Mouse (Mus musculus) liver, embryonic 11.5 days (tissue): Measurements from ENCODE around the gene Aqr. TPM values are rescaled to one million over a fixed set of nuclear protein-coding genes. Genes with fewer than 3 reads are reported as not detected.

Experiments
- ATAC-seq: fragments of 200-750 bp; cut with Nextera tagmentation; replicated peaks from 2 replicates; pipeline ENCODE4 v1.8.0; 2017; ENCODE audit warnings: moderate number of reproducible peaks, mild to moderate bottlenecking, moderate TSS enrichment, moderate library complexity; ENCODE audit not compliant: low FRiP score
- DNase-seq: peaks from one replicate; pipeline ENCODE4 v3.0.0-alpha.2; 2017; ENCODE audit warnings: low spot score
- H3K27ac ChIP-seq: fragments of 300-500 bp; sonication (generic); 2 replicates; pipeline ENCODE4 v1.5.1; 2014; ENCODE audit warnings: mild to moderate bottlenecking, low read depth, low read length, control low read depth
- H3K27me3 ChIP-seq: fragments of 300-500 bp; sonication (generic); replicated peaks from 2 replicates; pipeline ENCODE4 v1.6.1; 2014; ENCODE audit warnings: low read length, mixed read lengths; ENCODE audit not compliant: control insufficient read depth, insufficient read depth
- H3K36me3 ChIP-seq: fragments of 300-500 bp; sonication (generic); 2 replicates; pipeline ENCODE4 v1.6.1; 2014; ENCODE audit warnings: mild to moderate bottlenecking, low read length, moderate library complexity, mixed read lengths; ENCODE audit not compliant: control insufficient read depth, insufficient read depth
- H3K4me1 ChIP-seq: fragments of 300-500 bp; sonication (generic); replicated peaks from 2 replicates; pipeline ENCODE4 v1.6.1; 2014; ENCODE audit warnings: low read length, mixed read lengths; ENCODE audit not compliant: control insufficient read depth, insufficient read depth
- H3K4me2 ChIP-seq: fragments of 300-500 bp; sonication (generic); 2 replicates; pipeline ENCODE4 v1.6.1; 2014; ENCODE audit warnings: mild to moderate bottlenecking, control low read depth, moderate library complexity
- H3K4me3 ChIP-seq: fragments of 300-500 bp; sonication (generic); 2 replicates; pipeline ENCODE4 v1.5.1; 2014; ENCODE audit warnings: low read depth, low read length, control low read depth
- H3K9ac ChIP-seq: fragments of 300-500 bp; sonication (generic); 2 replicates; pipeline ENCODE4 v1.6.1; 2014; ENCODE audit warnings: low read depth, low read length, control low read depth
- H3K9me3 ChIP-seq: fragments of 300-500 bp; sonication (generic); 2 replicates; pipeline ENCODE4 v1.6.1; 2016; ENCODE audit warnings: low read length, inconsistent platforms, mixed read lengths; ENCODE audit not compliant: control insufficient read depth
- WGBS: fragments of 180-500 bp; shearing (Covaris S2); extraction: QIAGEN DNeasy Blood & Tissue Kit; methylation state at CpG from one replicate; pipeline ENCODE4 v1.1.7; 2014; 5-methylcytosine and 5-hydroxymethylcytosine counted together
- polyA plus RNA-seq: library from polyadenylated mRNA; unstranded; fragments of >200 nt; fragmentation: Nextera tagmentation; extraction: Ambion mirVana; gene quantifications from 2 replicates; pipeline ENCODE4 v1.2.1, GENCODE M21; 2014

Gene Aqr
- polyA plus RNA-seq, 1 experiment from 2014 or later: 57.0 TPM

DNA sequence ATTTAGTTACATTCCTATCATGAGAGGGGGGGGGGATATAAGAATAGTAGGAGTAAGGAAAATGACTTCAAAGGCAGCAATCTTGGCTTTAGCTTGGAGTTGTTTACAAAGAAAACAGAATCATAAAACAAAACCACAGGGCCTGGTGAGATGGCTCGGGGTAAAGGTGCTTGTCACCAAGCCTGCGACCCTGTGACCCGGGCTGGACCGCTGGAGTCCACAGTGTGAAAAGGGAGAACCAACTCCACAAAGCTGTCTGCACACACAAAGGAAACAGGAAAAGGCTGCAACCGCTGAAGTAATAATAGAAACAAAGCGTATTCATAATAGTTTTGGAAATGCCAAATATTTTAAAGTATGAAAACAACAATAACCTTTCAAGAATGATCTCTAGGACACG lies 67.4 kb downstream of the Aqr start:
- Histone ChIP-seq H3K4me3 (no peak overlapping the region), H3K9ac (no peak overlapping the region), H3K27ac (no peak overlapping the region), H3K4me2 (no peak overlapping the region), H3K4me1 (no peaks in the 10 kb centered on the region; the same call in 1 of the 2 replicates), H3K27me3 (no peaks in the 10 kb centered on the region), H3K36me3 (peaks cover 21% of the 10 kb centered on the region; the same call in 1 of the 2 replicates), H3K9me3 (no peaks in the 10 kb centered on the region)
- DNase-seq: no peak
- WGBS: 77% methylated on average over 7 of the region's 7 CpGs
- no peak for ATAC-seq

DNA sequence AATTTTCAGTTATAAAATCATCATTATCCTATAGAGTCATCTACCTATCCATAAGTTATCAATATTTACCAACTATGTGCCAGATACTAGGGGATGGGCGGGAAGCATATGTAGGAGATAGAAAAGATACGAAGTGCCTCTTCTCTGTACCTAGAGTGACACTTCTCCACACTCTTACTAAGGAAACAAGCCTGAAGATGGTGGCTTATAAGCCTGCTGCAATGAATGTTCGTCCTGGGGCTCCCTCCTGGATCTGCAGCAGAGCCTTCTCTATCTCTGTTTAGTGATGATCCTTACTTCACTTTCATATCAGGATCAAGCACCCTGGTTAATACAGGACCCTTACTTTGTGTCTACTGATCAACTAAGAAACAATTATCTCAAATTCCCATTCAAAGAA lies 69.2 kb downstream of the Aqr start:
- Histone ChIP-seq H3K27ac (peak overlapping the region; percentile 55; the same call in 1 of the 2 replicates), H3K27me3 (no peaks in the 10 kb centered on the region), H3K9ac (no peak overlapping the region), H3K4me3 (no peak overlapping the region), H3K4me2 (no peak overlapping the region), H3K36me3 (peaks cover 24% of the 10 kb centered on the region; the same call in 1 of the 2 replicates), H3K4me1 (no peaks in the 10 kb centered on the region; the same call in 1 of the 2 replicates), H3K9me3 (no peaks in the 10 kb centered on the region)
- ATAC-seq (peak; percentile 53), DNase-seq (no peak)
- 92% methylated on average over 3 of the region's 3 CpGs for WGBS

DNA sequence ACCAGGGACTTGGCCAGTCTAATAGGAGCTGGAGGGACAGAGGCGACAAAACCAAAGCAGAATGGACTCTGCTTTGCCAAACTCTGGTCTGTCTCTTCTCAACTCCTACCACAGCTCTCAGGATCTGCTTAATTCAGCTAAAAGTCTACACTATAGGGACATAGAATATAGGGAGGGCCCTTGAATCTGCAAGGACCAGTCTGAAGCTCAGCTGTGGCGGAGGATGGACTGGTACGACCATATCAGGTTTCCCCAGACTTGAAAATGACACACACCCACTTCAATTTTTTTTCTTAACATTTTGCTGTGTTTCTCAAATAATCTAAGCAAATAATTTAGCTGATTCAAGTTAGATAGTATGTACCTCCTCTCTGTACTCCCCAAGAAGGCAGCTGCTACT lies 69.6 kb downstream of the Aqr start:
- no peak overlapping the region for H3K27ac ChIP-seq
- DNase-seq: no peak
- H3K27me3 ChIP-seq: no peaks in the 10 kb centered on the region
- peak; percentile 88 for ATAC-seq
- H3K4me1 ChIP-seq: no peaks in the 10 kb centered on the region; the same call in 1 of the 2 replicates
- no peak overlapping the region for H3K9ac ChIP-seq
- no peaks in the 10 kb centered on the region for H3K9me3 ChIP-seq
- peaks cover 27% of the 10 kb centered on the region; the same call in 1 of the 2 replicates for H3K36me3 ChIP-seq
- WGBS: 77% methylated on average over 3 of the region's 3 CpGs
- H3K4me3 ChIP-seq: no peak overlapping the region
- H3K4me2 ChIP-seq: no peak overlapping the region

DNA sequence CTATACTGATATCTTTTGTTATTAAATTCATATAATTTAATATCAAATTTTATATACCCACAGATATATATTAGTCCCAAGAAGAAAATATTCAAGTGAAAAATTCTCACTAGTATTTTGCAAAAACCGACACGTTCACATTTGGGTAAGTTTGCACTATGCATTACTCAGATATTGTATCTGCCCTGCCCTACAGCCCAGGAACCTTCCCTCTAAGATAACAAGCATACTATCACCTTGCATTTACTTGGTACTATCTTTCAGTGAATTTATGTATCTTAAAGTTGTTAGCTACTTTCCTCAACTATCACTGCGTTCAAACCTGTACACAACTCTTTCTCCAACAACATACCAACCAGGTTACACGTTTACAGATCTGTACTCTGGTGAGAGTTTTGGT lies 71.3 kb downstream of the Aqr start:
- Histone ChIP-seq H3K27me3 (no peaks in the 10 kb centered on the region), H3K9me3 (no peaks in the 10 kb centered on the region), H3K4me3 (no peak overlapping the region), H3K4me2 (no peak overlapping the region), H3K27ac (no peak overlapping the region), H3K36me3 (peaks cover 22% of the 10 kb centered on the region; the same call in 1 of the 2 replicates), H3K4me1 (no peaks in the 10 kb centered on the region; the same call in 1 of the 2 replicates), H3K9ac (no peak overlapping the region)
- WGBS: 66% methylated on average over 4 of the region's 4 CpGs
- DNase-seq: no peak
- ATAC-seq: peak; percentile 81

DNA sequence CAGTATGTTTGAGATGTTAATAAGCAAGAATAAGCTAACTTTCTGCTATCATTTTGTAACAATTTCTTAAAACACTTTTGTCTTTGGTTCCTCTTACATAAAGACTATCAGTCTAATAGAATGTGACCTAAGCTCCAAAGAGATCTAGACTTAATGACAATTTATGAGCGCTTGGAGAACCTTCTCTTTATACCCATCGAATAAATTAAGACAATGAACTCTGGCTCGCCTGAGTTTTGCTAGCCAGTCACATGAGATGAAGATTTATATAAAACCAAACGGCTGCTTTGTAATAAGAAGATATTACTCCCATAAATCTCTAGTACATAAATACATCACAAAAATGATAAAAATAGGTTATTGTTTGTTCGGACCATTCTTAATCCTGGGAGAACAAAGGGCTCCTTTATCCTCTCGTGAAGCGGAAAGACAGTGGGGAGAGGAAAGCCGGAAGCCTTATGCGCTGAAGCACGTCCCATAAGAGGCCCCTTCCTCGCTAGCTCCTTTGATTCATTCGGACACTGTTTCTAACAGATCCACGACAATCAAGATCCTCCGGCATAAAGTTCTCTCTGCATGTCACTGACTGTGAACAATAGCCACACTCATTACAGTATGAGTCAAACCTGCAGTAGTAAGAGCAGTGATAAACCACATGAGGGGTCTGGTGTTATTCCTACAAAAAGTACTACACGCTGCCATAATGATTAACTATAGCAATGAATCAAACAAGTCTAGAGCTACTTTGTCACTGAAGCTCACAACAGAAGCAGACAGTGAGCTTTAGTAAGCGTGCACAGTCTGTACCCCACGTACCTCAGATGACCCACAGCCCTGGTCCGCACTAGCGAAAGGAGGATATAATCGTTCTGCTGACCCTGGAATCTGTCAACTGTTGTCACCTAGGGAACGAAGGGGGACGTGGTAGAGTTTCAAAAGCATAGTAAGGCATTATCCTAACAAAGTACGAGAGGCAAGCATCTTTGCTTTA lies 79.2 kb downstream of the Aqr start:
- peaks cover 24% of the 10 kb centered on the region for H3K36me3 ChIP-seq
- ATAC-seq: no peak
- no peaks in the 10 kb centered on the region for H3K4me1 ChIP-seq
- no peaks in the 10 kb centered on the region for H3K27me3 ChIP-seq
- no peak overlapping the region for H3K27ac ChIP-seq
- H3K9ac ChIP-seq: no peak overlapping the region
- H3K9me3 ChIP-seq: no peaks in the 10 kb centered on the region
- no peak overlapping the region for H3K4me3 ChIP-seq
- no peak for DNase-seq
- no peak overlapping the region for H3K4me2 ChIP-seq
- 94% methylated on average over 23 of the region's 23 CpGs for WGBS

DNA sequence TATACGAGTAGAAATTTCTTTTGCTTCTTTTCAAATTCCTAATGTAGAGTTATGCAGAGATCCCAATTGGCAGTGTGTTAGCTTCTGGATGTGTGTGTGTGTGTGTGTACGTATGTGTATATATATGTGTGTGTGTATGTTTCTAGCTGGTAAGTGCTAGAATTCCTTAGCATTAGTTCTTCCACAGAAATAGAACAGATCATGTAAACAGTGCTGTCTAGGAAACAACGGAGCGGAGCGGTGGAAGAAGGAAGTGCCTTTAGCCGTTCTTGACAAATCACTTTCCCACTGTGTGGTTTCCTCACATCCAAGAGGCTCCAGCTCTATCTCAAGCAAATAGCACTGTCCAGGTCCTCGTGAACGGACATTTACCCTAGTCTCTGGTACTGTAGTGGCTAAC lies 80.4 kb downstream of the Aqr start:
- no peak overlapping the region for H3K4me3 ChIP-seq
- no peaks in the 10 kb centered on the region for H3K4me1 ChIP-seq
- H3K27ac ChIP-seq: no peak overlapping the region
- ATAC-seq: no peak
- no peaks in the 10 kb centered on the region for H3K9me3 ChIP-seq
- no peak overlapping the region for H3K9ac ChIP-seq
- H3K4me2 ChIP-seq: no peak overlapping the region
- 91% methylated on average over 8 of the region's 8 CpGs for WGBS
- no peak for DNase-seq
- H3K36me3 ChIP-seq: peaks cover 24% of the 10 kb centered on the region
- no peaks in the 10 kb centered on the region for H3K27me3 ChIP-seq

DNA sequence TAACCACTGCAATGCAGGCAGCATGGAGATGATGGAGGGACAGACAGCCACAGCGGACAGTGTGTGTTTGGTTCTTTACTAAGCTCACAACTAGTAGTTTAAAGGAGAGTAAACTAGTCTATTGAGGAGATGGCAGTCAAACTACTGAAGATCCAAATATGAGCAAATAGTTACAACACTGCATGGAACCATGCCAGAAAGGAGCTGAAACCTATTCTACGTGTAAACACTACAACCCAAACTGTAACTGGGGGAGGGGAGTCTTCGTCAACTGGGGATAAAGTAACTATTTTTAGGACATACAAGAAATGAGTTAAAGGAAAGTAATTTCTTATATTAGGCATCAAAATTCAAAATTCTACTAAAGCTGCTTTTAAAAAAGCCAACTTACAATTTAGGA lies 84.4 kb downstream of the Aqr start:
- no peak for ATAC-seq

DNA sequence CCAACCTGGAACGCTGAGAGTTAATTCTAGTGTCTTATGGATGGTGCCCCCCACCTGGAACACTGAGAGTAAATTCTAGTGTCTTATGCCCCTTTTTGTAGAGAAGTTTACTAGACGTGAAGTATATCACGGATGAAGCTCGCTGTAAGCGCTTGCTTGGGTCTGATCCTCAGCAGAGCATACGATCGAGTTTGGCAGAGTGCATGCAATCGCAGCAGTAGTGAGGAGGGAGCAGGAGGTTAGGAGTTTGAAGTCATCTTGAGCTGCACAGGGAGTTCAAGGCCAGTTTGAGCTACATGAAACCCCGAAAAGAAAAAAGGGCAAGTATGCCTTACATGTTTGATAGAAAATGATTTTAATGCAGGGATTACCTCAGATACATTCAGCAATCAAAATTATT lies 86.0 kb downstream of the Aqr start:
- no peak overlapping the region for H3K27ac ChIP-seq
- WGBS: 95% methylated on average over 9 of the region's 9 CpGs
- ATAC-seq: no peak
- H3K9me3 ChIP-seq: no peaks in the 10 kb centered on the region
- H3K4me3 ChIP-seq: no peak overlapping the region
- DNase-seq: no peak
- H3K9ac ChIP-seq: no peak overlapping the region
- no peaks in the 10 kb centered on the region for H3K27me3 ChIP-seq
- no peak overlapping the region for H3K4me2 ChIP-seq
- peaks cover 21% of the 10 kb centered on the region for H3K36me3 ChIP-seq
- H3K4me1 ChIP-seq: no peaks in the 10 kb centered on the region

More for the DNA sequence above, 84.4 kb downstream of the Aqr start:
- Histone ChIP-seq H3K9ac (no peak overlapping the region), H3K36me3 (peaks cover 27% of the 10 kb centered on the region), H3K4me2 (no peak overlapping the region), H3K4me3 (no peak overlapping the region), H3K27me3 (no peaks in the 10 kb centered on the region), H3K9me3 (no peaks in the 10 kb centered on the region), H3K4me1 (no peaks in the 10 kb centered on the region), H3K27ac (no peak overlapping the region)
- no peak for DNase-seq
- 91% methylated on average over 3 of the region's 3 CpGs for WGBS

DNA sequence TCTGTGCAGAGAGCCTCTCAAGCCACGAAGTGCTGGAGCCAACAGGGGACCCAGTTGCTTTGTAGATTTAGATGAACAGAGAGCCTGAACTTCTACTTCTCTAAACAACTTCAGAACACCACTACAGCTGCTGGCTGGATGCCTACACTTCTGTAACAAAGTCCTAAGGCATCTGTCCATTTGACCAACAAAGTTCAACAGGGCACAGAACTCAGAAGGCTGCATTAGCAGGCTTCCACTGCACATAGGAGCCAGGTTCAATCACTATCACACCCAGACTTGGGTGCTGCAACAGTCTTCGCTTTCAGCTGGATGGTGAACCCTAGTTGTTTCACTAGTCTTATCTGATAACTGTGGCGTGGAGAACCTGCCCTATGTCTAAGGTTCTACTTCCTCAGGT lies 87.0 kb downstream of the Aqr start:
- no peak for ATAC-seq
- H3K4me3 ChIP-seq: no peak overlapping the region
- no peaks in the 10 kb centered on the region for H3K9me3 ChIP-seq
- H3K4me2 ChIP-seq: no peak overlapping the region
- H3K9ac ChIP-seq: no peak overlapping the region
- no peak overlapping the region for H3K27ac ChIP-seq
- H3K4me1 ChIP-seq: no peaks in the 10 kb centered on the region
- H3K36me3 ChIP-seq: peaks cover 14% of the 10 kb centered on the region; the same call in 1 of the 2 replicates
- DNase-seq: no peak
- WGBS: 70% methylated on average over 3 of the region's 3 CpGs
- H3K27me3 ChIP-seq: no peaks in the 10 kb centered on the region
